Comparison of ENCODE assay signal across 9 mouse cellular contexts in the genomic region with DNA sequence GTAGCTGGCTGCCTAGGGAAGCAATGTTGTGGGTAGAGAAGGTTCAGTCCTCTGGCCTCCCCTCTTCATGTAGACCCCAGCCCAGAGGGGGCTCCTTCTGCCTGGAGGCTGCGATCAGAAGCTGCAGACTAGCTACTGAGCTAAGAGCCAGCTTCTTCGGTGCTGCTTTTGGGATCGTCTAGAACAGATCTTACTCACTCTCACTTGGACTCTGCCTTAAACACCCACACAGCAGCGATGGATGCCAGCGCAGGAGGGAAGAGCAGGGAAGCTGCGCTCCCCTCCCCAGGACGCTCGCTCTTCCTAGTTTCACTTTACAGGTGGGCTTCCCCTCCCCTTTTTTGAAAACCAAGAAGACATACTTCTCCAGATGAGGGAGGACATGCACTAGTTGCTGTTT.
DNase-seq lines count a peak whose midpoint lies in the region; ATAC-seq and TF ChIP-seq lines count a peak whose summit lies in the region.
"Had no signal": no experiment of that assay in that cellular context is flagged by ENCODE, and none has a peak within 500 bp of the region (broad histone marks: within the 10 kb centered on the region; RNA-seq: fewer than 3 reads in every experiment).

No protein-coding gene starts in this region.

- TF ChIP-seq POLR2A in limb, embryonic 14.5 days (IDR thresholded peaks at IDR 0.05; ENCODE audit: borderline replicate concordance, extremely low read depth, insufficient read depth, insufficient read length), result no peak

- H3K4me2 ChIP-seq in hindbrain, embryonic 12.5 days (replicated peaks), result peak overlapping the region; percentile 15; the same call in 1 of the 2 replicates
- no peak overlapping the region for H3K4me2 ChIP-seq in hindbrain, embryonic 13.5 days
- no peak overlapping the region; the same call in 1 of the 2 replicates for H3K4me2 ChIP-seq in limb, embryonic 14.5 days (replicated peaks; ENCODE audit: low read depth, low read length, severe bottlenecking)
- H3K4me2 ChIP-seq: hindbrain, embryonic 15.5 days had no signal

- no peak overlapping the region for H3K4me3 ChIP-seq in hindbrain, embryonic 12.5 days
- no peak overlapping the region for H3K4me3 ChIP-seq in hindbrain, embryonic 13.5 days
- H3K4me3 ChIP-seq in limb, embryonic 14.5 days (replicated peaks; ENCODE audit: low read length), result no peak overlapping the region
- H3K4me3 ChIP-seq: hindbrain, embryonic 15.5 days had no signal

- H3K27me3 ChIP-seq in hindbrain, embryonic 12.5 days, result no peaks in the 10 kb centered on the region
- H3K27me3 ChIP-seq in hindbrain, embryonic 13.5 days, result no peaks in the 10 kb centered on the region
- H3K27me3 ChIP-seq in limb, embryonic 14.5 days (ENCODE audit: control insufficient read depth, insufficient read depth, low read length), result no peaks in the 10 kb centered on the region
- H3K27me3 ChIP-seq: hindbrain, embryonic 15.5 days had no signal

- H3K9me3 ChIP-seq in hindbrain, embryonic 12.5 days (replicated peaks), result no peaks in the 10 kb centered on the region; the same call in 1 of the 2 replicates
- no peaks in the 10 kb centered on the region for H3K9me3 ChIP-seq in hindbrain, embryonic 13.5 days
- no peaks in the 10 kb centered on the region for H3K9me3 ChIP-seq in limb, embryonic 14.5 days (ENCODE audit: control insufficient read depth, low read length)
- H3K9me3 ChIP-seq: hindbrain, embryonic 15.5 days had no signal

- DNase-seq in NIH3T3 (ENCODE audit: low read depth), result peak; percentile 42
- DNase-seq in frontal cortex, postnatal 36 days (ENCODE audit: low spot score in 2 of 2), result peak; percentile 56 to 71
- no peak for DNase-seq in limb, embryonic 14.5 days (ENCODE audit: low spot score)
- DNase-seq in urinary bladder, postnatal 10 days (ENCODE audit: low spot score), result no peak
- DNase-seq in spleen, postnatal 4 days (ENCODE audit: low spot score in 2 of 2), result no peak
- DNase-seq in urinary bladder, adult 2 months (ENCODE audit: low spot score), result no peak

- H3K27ac ChIP-seq in hindbrain, embryonic 12.5 days, result no peak overlapping the region
- H3K27ac ChIP-seq in hindbrain, embryonic 13.5 days, result no peak overlapping the region
- no peak overlapping the region for H3K27ac ChIP-seq in limb, embryonic 14.5 days (replicated peaks; ENCODE audit: low read depth, low read length)
- H3K27ac ChIP-seq: hindbrain, embryonic 15.5 days had no signal

- WGBS in hindbrain, embryonic 12.5 days, result 41% methylated on average over 7 of the region's 8 CpGs
- 58% methylated on average over 8 of the region's 8 CpGs for WGBS in hindbrain, embryonic 13.5 days
- 27% methylated on average over 8 of the region's 8 CpGs for WGBS in limb, embryonic 14.5 days

- ATAC-seq in hindbrain, embryonic 12.5 days (ENCODE audit: low FRiP score), result no peak
- ATAC-seq in hindbrain, embryonic 13.5 days (ENCODE audit: low FRiP score), result no peak
- ATAC-seq in limb, embryonic 14.5 days (ENCODE audit: low FRiP score, low read depth), result no peak

- H3K4me1 ChIP-seq in hindbrain, embryonic 12.5 days, result peaks cover 2% of the 10 kb centered on the region
- H3K4me1 ChIP-seq in hindbrain, embryonic 13.5 days (replicated peaks), result peaks cover 5% of the 10 kb centered on the region
- peaks cover 9% of the 10 kb centered on the region for H3K4me1 ChIP-seq in limb, embryonic 14.5 days (ENCODE audit: control insufficient read depth, insufficient read depth, low read length)

- H3K36me3 ChIP-seq in hindbrain, embryonic 12.5 days, result no peaks in the 10 kb centered on the region
- H3K36me3 ChIP-seq in hindbrain, embryonic 13.5 days, result no peaks in the 10 kb centered on the region
- no peaks in the 10 kb centered on the region for H3K36me3 ChIP-seq in limb, embryonic 14.5 days (ENCODE audit: control insufficient read depth, insufficient read depth, low read length)
- H3K36me3 ChIP-seq: hindbrain, embryonic 15.5 days had no signal

- peak overlapping the region; percentile 18; the same call in 1 of the 2 replicates for H3K9ac ChIP-seq in hindbrain, embryonic 12.5 days
- H3K9ac ChIP-seq in hindbrain, embryonic 13.5 days, result no peak overlapping the region
- H3K9ac ChIP-seq in limb, embryonic 14.5 days (ENCODE audit: low read depth, low read length, severe bottlenecking), result 0 out of 2 replicates have a peak overlapping the region, but pooled peaks have one; percentile 9
- H3K9ac ChIP-seq: hindbrain, embryonic 15.5 days had no signal

Comparison
In these comparisons a context has a peak if more than half of its experiments do, and no peak if none do; other contexts are left out.
1. DNase-seq: peak in NIH3T3 (single experiment) and frontal cortex, postnatal 36 days (2 of 2); none in limb, embryonic 14.5 days (single experiment), urinary bladder, postnatal 10 days (single experiment), spleen, postnatal 4 days (0 of 2) and urinary bladder, adult 2 months (single experiment).